Mouse (Mus musculus): Measurements from ENCODE around the gene BC037034.
"Not testable (repeated sequence)": the region's sequence is repeated elsewhere in the genome, so short reads cannot be mapped to it uniquely, and the experiment has no call there.

Gene BC037034

GRCm38 (mm10) chr5:138260834-138261233, 3.0 kb downstream of the BC037034 start:
- no peak for DNase-seq

DNA sequence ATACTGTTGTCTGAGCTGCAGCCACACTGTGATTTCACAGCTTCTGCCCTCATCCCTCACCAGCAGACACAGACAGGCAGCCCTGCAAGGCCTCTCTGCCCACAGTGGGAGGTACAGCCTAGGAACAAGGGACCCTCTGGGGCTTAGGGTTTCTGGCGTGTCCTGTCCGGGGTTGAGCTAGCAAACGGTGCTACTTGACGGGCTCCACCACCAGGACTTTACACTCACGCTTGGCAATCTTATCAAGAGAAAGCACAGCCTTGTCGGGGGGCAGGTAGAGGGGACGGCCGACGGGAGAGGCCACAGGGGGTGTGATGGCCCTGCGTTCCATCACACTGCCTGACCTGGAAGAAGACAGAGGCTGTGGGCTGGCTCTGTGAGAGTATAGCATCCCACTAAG, 3.8 kb downstream of the BC037034 start:
- DNase-seq: no peak

- no peak for DNase-seq
Observed at GRCm38 (mm10) chr5:138258993-138259392, 4.8 kb downstream of the BC037034 start.

- DNase-seq: no peak
Observed at GRCm38 (mm10) chr5:138258542-138258941, 5.3 kb downstream of the BC037034 start.

- DNase-seq: no peak
Observed at GRCm38 (mm10) chr5:138258078-138258477, 5.8 kb downstream of the BC037034 start.

- no peak for DNase-seq
Observed at GRCm38 (mm10) chr5:138257585-138257978, 6.3 kb downstream of the BC037034 start.

DNA sequence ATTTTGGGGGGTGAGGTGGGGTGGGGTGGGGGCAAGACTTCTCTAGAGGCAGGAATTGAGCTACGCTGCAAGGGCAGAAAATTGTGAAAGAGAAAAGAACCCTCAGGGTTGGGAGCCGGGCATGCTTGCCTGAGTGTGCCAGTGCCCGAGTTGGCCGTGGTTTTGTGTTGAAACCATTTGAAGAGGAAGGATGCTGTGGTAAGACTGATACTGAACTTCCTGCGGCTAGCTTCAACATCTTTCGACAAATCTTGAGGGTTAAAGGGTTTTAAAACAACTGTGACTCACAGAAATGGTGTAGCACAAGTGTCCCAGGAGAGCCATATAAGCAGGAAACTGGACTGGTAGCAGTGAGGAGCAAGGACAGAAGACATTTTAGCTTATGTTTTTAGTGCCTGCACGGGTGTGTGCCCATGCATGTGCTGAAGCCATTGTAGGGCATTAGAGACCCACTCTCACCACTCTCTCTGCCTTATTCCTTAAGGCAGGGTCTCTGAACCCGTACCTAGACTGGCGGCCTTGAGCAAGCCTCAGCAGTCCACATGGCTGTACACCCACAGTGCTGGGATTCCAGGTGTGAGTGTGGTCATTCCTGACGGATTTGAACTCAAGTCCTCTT, 6.8 kb downstream of the BC037034 start:
- no peak for DNase-seq

DNA sequence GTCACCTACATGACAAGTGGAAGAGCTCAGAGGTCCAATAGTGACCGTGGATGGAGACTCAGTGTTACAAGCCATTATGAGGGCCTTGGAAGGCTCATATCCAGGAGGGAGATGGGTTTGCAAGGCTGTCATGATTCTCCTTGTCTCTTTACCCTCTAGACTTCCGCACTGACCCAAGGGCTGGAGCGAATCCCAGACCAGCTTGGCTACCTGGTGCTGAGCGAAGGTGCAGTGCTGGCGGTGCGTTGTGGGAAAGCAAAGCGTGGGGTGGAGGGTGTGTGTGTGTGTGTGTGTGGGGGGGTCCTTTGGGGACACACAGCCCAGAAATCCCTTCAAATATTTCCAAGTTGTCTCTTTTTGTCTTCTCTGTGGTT, 7.8 kb downstream of the BC037034 start:
- no peak for DNase-seq

DNA sequence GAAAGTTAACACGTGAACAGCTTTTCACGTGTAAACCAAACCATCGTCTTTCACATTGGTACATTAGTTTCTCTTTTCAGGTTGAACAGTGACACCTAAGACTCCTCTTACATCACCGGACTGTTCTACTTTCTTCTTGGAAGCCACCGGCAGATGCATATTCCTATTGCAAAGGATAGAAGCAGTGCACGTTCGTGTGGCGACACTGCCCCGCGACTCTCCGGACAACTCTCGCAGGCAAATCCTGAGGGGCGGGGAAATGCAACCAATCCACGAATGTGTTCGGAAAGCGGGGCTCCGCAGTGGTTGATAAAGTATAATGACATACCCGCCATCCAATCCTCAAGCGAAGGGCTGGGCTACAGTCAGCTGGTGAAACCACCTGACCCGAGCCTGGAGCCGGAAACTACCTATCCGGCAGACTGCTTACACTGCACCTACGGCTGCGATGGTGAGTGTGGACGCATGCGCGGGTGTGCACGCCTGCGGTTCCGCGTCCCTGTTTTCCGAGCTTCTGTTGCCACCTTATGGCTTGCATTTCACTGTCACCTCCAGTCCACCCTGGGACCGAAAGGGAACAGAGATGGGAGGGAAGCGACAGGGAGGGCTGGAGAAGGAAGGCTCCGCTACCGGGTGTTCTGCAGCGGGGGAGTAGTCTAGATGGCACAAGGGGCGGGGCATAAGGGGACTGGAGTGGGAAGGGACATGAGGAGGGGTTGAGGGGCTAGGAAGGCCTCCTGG, 8.3 kb downstream of the BC037034 start, which contains the start of gene Lamtor4:
Gene Lamtor4 (plus strand): TSS at position 130 of the 741 bp plus-strand sequence.
- peak; percentile 92 for DNase-seq

DNA sequence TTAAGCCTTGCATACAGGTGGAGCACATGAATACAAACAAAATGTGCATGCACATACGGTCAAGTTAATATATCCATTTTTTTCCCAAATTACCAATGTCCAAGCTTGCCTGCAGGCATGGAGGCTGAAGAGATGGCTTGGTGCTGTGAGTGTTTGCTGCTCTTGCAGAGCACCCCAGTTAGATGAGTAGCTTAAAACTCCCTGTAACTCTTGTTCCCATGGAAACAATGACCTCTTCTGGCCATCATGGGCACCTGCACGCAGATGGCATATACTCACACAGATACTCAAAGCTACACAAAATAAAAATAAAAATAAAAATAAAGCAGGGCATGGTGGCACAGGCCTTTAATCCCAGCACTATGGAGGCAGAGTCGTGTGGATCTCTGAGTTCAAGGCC, 10.8 kb downstream of the BC037034 start:
- no peak for DNase-seq

- DNase-seq: no peak
Observed at GRCm38 (mm10) chr5:138251144-138251543, 12.7 kb downstream of the BC037034 start.

DNA sequence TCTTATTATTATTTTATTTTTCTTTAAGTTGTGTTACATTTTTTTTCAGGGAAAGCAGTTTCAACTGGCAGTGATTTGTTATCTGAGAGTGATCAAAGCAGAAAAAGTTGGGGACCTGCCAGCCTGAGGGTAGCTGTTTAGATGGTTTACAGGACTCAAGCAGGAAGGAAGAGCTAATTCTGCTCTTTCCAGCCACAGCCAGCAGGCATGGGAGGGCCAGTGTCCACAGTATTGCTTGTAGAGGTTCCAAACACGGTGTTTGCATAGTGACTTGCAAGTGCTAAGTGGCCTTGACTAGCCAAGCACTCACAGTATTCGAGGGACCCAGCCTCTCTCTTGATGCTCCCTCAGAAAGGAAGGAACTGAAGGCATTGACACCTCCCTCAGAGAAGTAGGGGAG, 22.3 kb downstream of the BC037034 start:
- no peak for DNase-seq

DNA sequence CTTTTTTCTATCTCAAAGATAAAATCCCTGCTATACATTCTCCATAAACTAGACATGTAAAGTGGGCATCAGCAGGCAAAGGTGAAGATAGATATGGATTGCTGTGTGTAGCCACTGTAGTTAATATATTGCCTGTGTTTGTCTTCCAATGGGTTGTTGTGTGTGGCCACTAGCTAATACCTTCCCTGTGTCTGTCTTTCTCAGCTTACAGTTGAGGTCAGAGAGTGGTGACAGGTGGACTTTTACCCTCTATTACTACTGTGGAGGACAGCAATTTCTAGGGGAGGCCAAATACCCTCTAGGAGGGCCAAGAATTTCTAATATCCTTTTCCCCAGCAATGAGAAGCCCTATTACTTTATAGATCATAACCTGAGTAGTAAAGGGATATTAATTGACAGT, 29.6 kb downstream of the BC037034 start:
- no peak for DNase-seq

DNA sequence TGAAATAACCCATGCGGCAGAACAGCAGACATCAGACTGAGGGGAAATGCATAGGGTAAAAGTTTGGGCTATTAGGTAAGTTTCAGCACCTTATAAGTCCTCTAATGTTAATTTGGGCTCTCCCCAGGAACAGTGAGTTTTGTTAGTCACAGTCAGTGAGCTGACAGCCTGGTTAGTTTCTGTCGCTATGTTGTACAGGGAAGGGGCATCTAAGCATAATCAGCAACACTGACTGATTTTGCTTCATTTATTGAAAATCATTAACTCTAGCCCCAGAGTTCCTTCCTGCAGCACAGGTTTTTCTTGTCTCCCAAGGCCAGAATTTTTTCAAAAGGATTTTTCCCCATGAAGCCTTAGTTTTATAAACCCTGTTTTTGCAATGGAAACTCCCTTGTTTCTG, 30.1 kb downstream of the BC037034 start:
- DNase-seq: no peak

DNA sequence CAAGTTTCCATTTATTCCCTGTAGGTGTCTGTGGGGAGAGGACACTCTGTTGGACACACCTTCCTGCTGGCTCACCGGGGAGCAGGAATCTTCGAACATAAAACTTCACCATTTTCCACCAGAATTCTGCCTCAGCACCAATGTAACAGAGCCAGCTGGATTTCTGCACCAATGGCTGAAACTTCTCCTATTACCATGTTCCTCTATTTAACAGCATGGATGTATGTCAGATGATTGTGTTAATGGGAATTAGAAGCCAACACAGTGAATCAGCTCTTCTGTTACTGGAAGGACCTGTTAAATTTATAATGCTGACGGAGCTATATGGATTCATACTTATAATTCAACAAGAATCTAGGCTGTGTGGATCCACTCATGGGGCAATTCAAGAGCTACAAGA, 34.3 kb downstream of the BC037034 start:
- no peak for DNase-seq

DNA sequence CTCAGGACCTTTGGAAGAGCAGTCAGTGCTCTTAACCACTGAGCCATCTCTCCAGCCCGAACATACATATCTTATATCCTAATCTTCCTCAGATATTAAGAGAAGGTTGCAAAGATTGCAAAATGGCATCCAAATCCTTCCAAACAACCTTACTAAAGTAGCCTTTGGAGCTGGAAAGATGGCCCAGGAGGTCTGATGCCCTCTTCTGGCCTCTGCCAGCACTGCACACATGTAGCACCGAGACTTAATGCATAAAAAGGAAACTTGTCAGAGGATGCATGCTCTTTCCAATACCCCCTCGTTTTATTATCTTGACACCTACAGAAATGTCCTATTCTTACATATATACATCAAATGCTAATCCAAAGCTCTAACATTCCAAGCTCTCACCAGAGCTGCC, 35.8 kb downstream of the BC037034 start:
- DNase-seq: peak; percentile 60

- no peak for DNase-seq
Observed at GRCm38 (mm10) chr5:138227367-138227766, 36.5 kb downstream of the BC037034 start.

DNA sequence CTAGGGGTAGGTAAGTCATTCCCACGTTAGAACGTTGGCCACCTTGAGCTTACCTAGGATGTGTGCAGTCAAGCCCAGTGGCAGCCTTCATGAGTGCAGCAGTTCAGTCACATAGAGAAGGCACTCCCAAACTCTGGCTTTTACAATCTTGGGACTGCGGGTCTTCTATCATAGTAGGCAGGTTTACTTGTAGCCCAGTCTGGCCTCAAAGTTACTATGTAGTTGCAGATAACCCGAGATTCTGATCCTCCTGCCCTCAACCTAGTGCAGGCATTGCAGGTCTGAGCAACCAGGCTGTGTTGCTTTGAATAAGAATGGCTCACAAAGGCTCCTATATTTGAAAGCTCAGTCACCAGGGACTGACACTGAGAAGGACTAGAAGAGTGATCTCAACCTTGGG, 37.3 kb downstream of the BC037034 start:
- DNase-seq: no peak

- DNase-seq: no peak
Observed at GRCm38 (mm10) chr5:138225700-138226099, 38.1 kb downstream of the BC037034 start, which contains the start of gene Nxpe5. Gene Nxpe5 (plus strand): TSS chr5:138225898.

DNA sequence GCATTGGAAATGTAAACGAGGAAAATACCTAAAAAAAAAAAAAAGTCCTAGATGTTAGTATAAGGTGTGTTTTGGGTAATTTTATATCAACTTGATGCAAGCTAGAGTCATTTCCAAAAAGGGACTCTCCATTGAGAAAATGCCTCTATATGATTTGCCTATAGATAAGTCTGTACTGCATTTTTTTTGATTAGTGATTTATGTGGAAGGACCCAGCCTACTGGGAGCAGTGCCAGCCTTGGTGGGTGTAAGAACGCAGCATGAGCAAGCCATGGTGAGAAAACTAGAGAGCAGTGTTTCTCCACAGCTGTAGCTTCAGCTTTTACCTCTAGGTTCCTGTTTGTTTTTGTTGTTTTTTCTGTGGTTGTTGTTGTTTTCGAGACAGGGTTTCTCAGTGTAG, 40.5 kb downstream of the BC037034 start:
- DNase-seq: no peak

DNA sequence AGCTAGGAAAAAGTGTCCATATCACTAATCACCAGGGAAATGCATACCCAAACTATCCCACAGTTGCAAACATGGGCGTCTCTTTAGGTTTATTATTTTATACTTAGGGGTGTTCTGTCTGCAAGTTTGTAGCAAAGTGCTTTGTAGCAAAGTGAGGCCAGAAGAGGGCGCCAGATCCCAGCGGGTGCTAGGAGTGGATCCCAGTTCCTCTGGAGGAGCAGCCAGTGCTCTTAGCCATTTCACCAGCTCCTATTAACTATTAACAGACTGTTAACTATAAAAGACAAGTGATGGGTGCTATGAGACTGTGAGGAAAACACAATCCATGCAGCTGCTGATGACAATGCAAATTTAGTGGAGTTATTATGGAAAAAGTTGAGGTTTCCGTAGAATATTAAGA, 41.7 kb downstream of the BC037034 start:
- peak; percentile 90 for DNase-seq

GRCm38 (mm10) chr5:138219864-138220263, 44.0 kb downstream of the BC037034 start:
- no peak for DNase-seq

GRCm38 (mm10) chr5:138216632-138217031, 47.2 kb downstream of the BC037034 start:
- DNase-seq: not testable (repeated sequence)
